Mouse (Mus musculus) telencephalon, adult 2 months (tissue): ENCODE results near the gene Lamtor2.

Experiments
- DNase-seq: peaks from one replicate; pipeline ENCODE4 v3.0.0-alpha.2; 2011; ENCODE audit warnings: low read depth, low spot score

The Lamtor2 gene

DNA sequence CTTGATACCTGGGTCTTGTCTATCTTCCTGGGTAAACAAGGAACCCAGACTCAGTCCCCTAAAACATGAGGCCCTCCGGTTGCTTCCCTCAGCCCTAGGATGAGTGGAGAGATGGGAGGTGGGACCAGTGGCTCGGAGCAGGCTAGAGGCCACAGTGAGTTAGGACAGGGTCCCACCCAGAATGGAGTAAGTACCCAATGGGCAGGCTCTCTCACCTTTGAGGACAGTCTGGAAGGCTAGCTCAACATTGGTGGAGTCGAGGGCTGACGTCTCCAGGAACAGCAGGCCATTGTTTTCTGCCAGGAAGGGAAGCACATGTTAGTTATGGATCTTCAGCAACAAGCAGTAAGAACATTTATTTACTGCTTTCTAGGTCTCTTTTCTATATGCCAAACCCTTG lies 10.4 kb downstream of the Lamtor2 start:
- DNase-seq: no peak

DNA sequence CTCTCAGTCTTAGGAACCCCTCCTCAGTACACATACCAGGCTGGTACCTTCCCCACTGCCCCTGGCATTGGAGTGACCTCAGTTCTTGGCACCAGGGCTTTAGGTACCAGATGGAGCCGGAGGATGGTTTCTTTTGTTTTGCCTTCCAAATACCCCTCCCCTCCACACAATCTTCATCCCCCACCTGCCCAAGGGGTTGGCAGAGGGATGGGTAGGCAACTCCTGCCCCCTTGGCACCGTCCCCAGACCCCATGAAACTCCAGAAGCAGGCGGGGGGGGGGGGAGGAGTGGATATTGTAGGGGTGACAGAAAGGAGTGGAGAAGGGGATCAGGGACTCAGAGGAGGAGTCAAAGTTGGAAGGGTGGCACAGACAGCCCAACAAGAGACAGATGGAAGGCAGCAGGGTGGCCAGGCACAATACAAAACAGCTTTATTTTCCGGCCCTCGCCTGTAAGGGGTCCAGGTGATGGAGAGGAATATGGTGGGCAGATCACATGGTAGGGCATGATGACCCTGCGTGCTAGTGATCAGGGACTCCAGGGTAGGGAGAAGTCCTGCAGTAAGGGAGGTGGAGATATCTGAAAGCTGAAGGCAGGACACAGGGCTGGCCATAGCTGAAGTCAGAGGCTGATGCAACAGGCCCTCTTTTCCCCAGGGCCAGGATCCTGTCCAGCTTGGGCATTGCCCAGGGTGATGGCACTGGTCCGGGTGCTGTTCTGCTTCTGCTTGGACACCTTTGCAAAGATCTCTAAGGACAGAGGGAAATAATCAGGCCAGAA lies 11.1 kb downstream of the Lamtor2 start:
- DNase-seq: no peak

GRCm38 (mm10) chr3:88540085-88540484 lies 12.8 kb downstream of the Lamtor2 start:
- DNase-seq: no peak

DNA sequence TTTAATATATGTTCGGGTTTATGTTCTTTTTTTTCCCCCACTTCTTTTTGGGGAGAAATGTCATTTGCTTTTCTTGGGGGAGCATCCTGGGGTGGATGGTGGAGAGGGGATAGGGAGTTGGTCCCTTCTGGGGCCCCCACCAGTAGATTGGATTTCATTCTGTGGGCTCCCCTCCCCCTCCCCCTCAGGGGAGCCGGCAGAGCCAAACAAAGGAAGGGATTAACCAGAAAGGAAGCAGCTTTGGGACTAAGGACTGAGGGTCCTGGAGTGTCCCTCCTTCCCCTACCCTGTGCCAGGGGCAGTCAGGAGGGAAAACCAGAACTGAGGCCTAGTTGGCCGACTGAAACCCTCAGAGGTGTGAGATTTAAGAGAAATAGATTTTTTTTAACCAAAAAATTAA lies 13.5 kb downstream of the Lamtor2 start:
- no peak for DNase-seq

DNA sequence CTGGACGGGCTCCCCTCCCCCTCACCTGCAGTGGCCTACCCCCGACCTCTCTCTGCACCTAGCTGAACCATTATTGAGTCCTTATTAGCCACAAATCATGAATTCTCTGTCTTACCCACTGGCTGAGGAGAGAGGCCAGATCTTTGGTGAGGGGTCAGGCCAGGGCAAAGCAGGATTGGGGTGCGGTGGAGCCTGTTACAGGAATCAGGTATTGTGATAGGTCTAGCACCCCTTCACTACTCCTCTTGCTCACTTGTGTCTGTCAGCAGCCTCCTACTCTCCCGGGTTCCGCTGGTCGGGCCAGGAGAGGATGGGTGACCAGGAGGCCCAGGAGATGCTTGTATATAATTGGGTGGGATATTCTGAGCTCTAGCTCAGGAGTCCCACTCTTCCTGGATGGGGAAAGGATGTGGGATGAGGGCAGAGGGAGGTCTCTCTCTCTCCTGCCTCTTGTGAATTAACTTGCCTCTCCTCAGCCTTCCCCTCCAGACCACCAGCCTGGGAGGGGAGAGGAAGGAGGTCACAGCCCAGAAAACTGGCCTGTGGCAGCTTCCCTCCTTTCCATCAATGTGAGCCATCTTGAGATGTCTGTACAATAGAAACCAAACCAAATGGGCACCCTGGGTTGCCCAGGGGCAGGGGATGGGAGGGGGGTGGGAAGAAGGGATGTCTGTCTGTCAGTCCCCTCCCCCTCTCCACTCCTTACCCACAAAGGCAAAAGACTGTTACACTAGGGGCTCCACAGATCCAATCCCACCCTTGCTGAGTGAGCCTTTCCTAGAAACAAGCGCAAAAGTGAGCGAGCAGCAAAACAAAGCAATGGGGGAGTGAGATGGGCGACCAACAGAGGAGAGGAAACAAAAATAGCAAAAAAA lies 14.4 kb downstream of the Lamtor2 start:
- no peak for DNase-seq

- DNase-seq: no peak
These were observed 15.7 kb downstream of the Lamtor2 start for GRCm38 (mm10) chr3:88537146-88537545.

DNA sequence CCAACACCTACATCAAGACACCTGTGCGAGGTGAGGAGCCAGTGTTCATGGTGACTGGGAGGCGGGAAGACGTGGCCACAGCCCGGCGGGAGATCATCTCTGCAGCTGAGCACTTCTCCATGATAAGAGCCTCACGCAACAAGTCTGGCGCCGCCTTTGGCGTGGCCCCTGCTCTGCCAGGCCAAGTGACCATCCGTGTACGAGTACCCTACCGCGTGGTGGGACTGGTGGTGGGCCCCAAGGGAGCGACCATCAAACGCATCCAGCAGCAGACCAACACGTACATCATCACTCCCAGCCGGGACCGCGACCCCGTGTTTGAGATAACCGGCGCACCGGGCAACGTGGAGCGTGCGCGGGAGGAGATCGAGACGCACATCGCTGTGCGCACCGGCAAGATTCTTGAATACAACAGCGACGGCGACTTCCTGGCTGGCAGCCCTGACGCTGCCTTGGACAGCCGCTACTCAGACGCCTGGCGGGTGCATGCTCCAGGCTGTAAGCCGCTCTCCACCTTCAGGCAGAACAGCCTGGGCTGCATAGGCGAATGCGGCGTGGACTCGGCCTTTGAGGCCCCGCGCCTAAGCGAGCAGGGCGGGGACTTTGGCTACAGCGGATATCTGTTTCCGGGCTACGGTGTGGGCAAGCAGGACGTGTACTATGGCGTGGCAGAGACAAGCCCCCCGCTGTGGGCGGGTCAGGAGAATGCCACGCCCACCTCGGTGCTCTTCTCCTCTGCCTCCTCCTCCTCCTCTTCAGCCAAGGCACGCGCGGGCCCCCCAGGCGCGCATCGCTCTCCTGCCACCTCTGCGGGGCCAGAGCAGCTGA lies 16.6 kb downstream of the Lamtor2 start:
- peak; percentile 69 for DNase-seq

GRCm38 (mm10) chr3:88535527-88535926 lies 17.3 kb downstream of the Lamtor2 start:
- no peak for DNase-seq

GRCm38 (mm10) chr3:88535005-88535404 lies 17.9 kb downstream of the Lamtor2 start:
- DNase-seq: no peak

- DNase-seq: no peak
These were observed 19.2 kb downstream of the Lamtor2 start for GRCm38 (mm10) chr3:88533706-88534105.

DNA sequence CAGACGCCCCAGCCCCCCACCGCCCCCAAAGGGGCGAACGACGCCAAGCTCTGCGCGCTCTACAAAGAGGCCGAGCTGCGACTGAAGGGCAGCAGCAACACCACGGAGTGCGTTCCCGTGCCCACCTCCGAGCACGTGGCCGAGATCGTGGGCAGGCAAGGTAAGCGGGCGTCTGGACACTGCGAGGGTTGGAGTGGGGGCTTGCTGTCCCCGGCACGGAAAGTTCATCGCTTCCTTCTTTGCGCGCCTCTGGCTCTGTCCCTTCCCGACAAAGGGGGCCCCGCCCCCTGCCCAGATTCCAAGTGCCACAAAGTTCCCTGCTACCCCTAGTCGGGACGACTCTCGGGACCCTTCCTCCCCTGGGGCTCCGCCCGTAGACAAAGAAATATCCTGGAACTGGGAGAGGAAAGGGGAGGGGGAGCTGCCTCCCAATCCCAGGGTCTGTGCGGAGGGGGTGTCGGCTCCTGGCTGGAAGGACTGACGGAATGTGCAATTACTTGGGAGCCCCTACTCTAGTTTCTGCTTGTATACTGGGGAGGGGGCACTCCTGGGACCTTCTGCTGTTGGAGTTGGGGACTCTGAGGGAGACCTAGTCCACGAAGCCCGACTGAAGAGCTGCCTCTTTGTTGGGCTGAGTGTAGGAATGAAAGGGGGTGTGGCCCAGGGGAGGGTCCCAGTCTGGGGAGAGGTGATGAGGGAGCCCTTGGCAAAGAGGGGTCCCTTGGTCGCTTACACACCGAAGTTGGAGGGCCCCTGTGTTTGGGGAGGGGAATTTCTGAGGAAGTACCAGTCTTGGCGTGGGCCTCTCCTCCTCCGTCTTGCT lies 20.0 kb downstream of the Lamtor2 start:
- DNase-seq: no peak

GRCm38 (mm10) chr3:88532299-88532674 lies 20.6 kb downstream of the Lamtor2 start, which contains the start of gene Mex3a:
Mex3a (plus strand) TSS chr3:88532395.
- no peak for DNase-seq

- peak; percentile 58 for DNase-seq
These were observed 21.3 kb downstream of the Lamtor2 start for GRCm38 (mm10) chr3:88531348-88532298.

DNA sequence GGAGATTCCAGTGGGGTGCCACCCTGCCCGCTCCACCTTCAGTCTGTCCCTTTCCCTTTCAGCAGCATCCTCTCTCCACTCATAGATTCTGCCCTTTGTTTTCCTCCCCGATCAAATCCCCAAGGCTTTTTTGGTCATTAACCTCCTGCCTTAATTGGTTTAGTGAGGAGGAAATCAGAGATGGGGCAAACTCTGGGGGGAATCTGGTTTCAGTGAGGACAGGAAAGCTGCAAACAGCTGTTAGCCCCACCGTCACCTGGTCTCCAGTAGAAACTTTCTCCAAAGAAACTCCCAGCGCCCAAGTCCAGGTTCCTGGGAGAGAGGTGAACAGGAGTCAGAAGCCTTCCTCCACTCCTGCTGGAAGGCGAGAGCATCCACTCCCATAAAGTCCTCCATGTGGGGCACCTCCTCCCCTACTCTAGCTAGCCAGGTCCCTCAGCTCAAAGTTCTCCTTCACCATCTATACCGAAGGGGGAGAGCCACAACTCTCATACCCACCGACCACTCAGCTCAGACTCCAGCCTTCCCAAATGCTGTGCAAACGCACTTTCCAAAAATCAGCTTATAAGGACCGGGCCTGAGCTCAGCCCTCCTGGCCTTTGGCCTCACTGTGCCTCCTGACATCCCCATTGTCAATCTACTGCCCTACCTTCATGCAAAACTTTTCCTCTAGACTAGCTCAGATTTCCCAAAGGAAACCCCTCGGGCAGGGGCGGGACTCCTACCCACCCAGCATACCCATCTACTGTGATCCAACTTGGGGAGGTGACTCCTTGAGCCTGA lies 22.6 kb downstream of the Lamtor2 start:
- DNase-seq: no peak

DNA sequence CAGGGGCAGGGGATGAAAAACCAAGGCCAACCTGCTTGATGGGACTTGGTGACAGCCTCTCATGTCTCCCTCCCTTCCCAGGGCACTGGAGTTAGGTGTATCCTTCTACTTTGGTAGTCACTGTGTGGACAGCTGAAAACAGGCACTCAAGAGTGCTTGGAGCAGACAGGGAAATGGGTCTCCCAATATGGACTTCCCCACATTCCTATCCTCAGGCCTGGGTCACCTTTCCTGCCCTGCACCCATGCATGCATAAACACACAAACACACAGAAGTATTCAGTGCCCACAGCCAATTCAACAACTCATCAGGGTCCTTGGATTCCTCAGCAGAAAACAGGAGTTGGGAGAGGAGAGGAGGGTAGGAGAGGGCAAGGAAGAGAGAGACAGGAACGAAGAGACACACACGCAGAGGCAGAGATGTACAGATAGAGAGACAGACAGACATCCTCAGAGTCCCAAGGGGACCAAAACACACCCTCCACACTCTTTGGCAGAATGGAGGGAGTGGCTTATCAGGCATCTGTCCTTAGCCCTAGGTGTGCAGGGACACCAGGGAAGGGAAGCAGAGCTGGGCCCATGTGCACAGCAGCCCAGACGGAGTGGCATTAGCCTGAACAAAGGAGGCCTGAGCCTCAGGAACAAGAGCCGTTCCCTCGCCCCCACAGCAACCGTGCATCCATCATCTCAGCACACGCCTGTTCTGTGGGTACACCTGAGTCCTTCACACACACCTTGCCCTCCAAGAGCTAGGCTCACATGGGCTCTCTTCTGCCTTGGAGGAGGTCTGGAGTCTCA lies 23.5 kb downstream of the Lamtor2 start:
- no peak for DNase-seq

DNA sequence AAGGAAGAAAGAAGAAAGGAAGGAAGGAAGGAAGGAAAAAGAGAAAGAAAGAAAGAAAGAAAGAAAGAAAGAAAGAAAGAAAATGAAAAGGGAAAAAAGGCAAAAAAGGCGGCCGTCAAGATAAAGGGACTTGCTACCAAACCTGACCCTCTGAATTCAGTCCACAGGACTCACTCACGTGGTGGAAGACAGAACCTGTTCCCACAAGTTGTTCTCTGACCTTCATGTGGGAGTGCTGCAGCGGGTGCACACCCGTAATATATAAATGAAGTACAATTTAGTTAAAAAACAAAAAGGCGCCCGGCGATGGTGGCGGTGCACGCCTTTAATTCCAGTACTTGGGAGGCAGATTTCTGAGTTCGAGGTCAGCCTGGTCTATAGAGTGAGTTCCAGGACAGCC lies 24.2 kb downstream of the Lamtor2 start:
- no peak for DNase-seq

- no peak for DNase-seq
These were observed 25.3 kb downstream of the Lamtor2 start for GRCm38 (mm10) chr3:88527565-88527964.
